Mouse (Mus musculus): ENCODE results near the gene Wwox. TPM values are rescaled to one million over a fixed set of nuclear protein-coding genes. Genes with fewer than 3 reads are reported as not detected.
A peak's percentile ranks its signal among the peaks of the same experiment; 100 is the strongest.

The Wwox gene
- polyA plus RNA-seq, 1 experiment from 2014 or later, result 11.0 TPM

DNA sequence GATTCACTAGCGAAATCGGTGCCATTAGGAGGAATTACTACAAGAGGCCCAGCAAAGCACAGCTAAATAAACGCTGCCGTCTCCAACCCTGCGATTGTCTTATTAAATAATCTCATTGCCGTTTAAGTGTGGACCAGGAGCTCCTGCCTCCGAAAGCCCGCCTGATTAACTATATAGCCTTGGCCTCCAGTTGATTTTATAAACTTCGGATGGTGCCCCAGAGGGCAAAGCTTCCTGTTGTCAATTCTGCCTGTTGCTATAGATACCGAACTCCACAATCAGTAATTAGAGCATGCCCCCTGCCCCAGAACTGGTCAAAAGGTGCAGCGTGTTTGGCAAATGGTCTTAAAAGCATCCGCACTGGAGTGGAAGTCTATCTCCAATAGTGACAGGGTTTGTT is 820.4 kb downstream of the Wwox start:
- Histone ChIP-seq H3K4me2 (ENCODE audit: low read depth) (no peak overlapping the region), H3K9ac (ENCODE audit: low read length) (no peak overlapping the region), H3K27ac (ENCODE audit: low read depth, low read length) (no peak overlapping the region), H3K36me3 (ENCODE audit: control insufficient read depth, insufficient read depth, low read length) (no peaks in the 10 kb centered on the region), H3K4me1 (ENCODE audit: control insufficient read depth, insufficient read depth, low read length) (no peaks in the 10 kb centered on the region), H3K4me3 (ENCODE audit: low read depth, low read length) (no peak overlapping the region), H3K27me3 (ENCODE audit: control insufficient read depth, insufficient read depth, low read length) (no peaks in the 10 kb centered on the region), H3K9me3 (ENCODE audit: control insufficient read depth, low read length) (no peaks in the 10 kb centered on the region)
- DNase-seq (ENCODE audit: low spot score), result no peak
- ATAC-seq (ENCODE audit: insufficient read depth, low FRiP score, low TSS enrichment), result no peak
- WGBS, result 63% methylated on average over 12 of the region's 12 CpGs

DNA sequence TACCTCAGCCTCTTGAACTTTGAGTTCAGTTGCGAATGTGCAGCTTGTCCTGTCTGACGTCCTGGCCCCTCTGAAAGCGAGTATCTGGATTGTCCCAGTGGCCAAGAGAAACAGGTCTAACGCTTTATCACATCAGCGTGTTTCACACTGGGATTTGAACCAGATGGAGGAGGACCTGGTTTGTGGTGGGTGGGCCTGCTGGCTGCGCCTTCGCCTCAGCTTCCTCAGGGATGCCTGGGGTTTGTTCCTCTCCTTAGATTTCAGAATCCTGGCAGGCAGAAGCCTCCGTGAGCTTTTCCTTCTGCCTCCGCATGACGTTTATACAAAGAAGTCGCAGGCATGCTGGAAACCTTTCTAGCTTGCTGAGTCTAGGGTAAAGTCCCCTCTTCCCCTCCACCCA is 827.7 kb downstream of the Wwox start:
- H3K36me3 ChIP-seq (ENCODE audit: control insufficient read depth, insufficient read depth, low read length), result no peaks in the 10 kb centered on the region
- no peaks in the 10 kb centered on the region for H3K9me3 ChIP-seq (ENCODE audit: control insufficient read depth, low read length)
- no peak overlapping the region for H3K27ac ChIP-seq (ENCODE audit: low read depth, low read length)
- no peak for ATAC-seq (ENCODE audit: insufficient read depth, low FRiP score, low TSS enrichment)
- no peak overlapping the region for H3K9ac ChIP-seq (ENCODE audit: low read length)
- peaks cover 4% of the 10 kb centered on the region; the same call in 1 of the 2 replicates for H3K4me1 ChIP-seq (ENCODE audit: control insufficient read depth, insufficient read depth, low read length)
- WGBS, result 72% methylated on average over 11 of the region's 11 CpGs
- no peak overlapping the region for H3K4me2 ChIP-seq (ENCODE audit: low read depth)
- no peak for DNase-seq (ENCODE audit: low spot score)
- H3K4me3 ChIP-seq (ENCODE audit: low read depth, low read length), result no peak overlapping the region
- H3K27me3 ChIP-seq (ENCODE audit: control insufficient read depth, insufficient read depth, low read length), result no peaks in the 10 kb centered on the region

DNA sequence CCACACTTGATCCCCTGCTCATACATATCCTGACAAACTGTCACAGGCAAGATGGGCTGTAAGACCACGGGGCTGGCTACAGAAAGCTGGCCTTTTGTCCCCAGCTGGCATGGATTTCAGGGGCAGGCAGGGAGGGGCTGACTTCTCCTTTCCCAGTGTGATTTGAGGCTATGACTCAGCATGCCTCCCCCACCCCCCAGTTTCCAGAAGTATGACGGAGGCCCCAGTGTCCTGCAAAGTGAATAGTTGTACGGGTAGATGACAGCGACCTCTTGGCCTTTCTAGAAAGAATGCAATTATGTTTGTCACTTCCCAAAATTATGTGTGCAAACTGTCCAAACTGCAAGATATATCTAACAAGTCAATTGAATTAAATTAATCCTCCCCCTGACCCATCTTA is 830.1 kb downstream of the Wwox start:
- 33% methylated on average over 4 of the region's 4 CpGs for WGBS
- Histone ChIP-seq H3K4me3 (ENCODE audit: low read depth, low read length) (no peak overlapping the region), H3K9me3 (ENCODE audit: control insufficient read depth, low read length) (no peaks in the 10 kb centered on the region), H3K4me1 (ENCODE audit: control insufficient read depth, insufficient read depth, low read length) (peaks cover 4% of the 10 kb centered on the region; the same call in 1 of the 2 replicates), H3K27me3 (ENCODE audit: control insufficient read depth, insufficient read depth, low read length) (no peaks in the 10 kb centered on the region), H3K4me2 (ENCODE audit: low read depth) (no peak overlapping the region), H3K27ac (ENCODE audit: low read depth, low read length) (no peak overlapping the region), H3K9ac (ENCODE audit: low read length) (no peak overlapping the region), H3K36me3 (ENCODE audit: control insufficient read depth, insufficient read depth, low read length) (no peaks in the 10 kb centered on the region)
- DNase-seq (ENCODE audit: low spot score) (peak; percentile 36), ATAC-seq (ENCODE audit: insufficient read depth, low FRiP score, low TSS enrichment) (no peak)

- WGBS, result 78% methylated on average over 6 of the region's 6 CpGs
Measured at GRCm38 (mm10) chr8:115273976-115274375, 834.5 kb downstream of the Wwox start.

DNA sequence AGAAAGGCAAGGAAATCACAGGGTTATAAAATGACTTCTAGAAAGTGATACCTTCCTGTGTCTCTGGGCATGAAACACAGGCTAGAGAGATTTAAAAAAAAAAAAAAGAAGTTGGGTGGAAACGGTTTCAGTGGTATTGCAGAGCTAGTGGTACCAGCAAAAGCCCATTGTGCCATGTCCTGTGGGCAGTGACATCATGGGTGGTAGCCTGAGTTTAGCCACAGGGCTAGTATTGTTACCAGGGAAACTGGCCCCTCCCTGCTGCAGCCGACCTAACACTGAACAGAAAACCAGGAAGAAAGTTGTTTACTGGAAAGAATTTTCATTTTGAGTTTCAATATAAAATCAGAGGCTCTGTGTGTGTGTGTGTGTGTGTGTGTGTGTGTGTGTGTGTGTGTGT is 836.8 kb downstream of the Wwox start:
- Histone ChIP-seq H3K27me3 (ENCODE audit: control insufficient read depth, insufficient read depth, low read length) (no peaks in the 10 kb centered on the region), H3K4me1 (ENCODE audit: control insufficient read depth, insufficient read depth, low read length) (no peaks in the 10 kb centered on the region), H3K9me3 (ENCODE audit: control insufficient read depth, low read length) (no peaks in the 10 kb centered on the region), H3K4me3 (ENCODE audit: low read depth, low read length) (no peak overlapping the region), H3K4me2 (ENCODE audit: low read depth) (no peak overlapping the region), H3K27ac (ENCODE audit: low read depth, low read length) (no peak overlapping the region), H3K9ac (ENCODE audit: low read length) (no peak overlapping the region), H3K36me3 (ENCODE audit: control insufficient read depth, insufficient read depth, low read length) (no peaks in the 10 kb centered on the region)
- DNase-seq (ENCODE audit: low spot score), result no peak
- ATAC-seq (ENCODE audit: insufficient read depth, low FRiP score, low TSS enrichment), result no peak
- WGBS, result 75% methylated on average over 2 of the region's 2 CpGs

More at GRCm38 (mm10) chr8:115273976-115274375, 834.5 kb downstream of the Wwox start:
- no peak overlapping the region for H3K4me3 ChIP-seq (ENCODE audit: low read depth, low read length)
- no peaks in the 10 kb centered on the region for H3K27me3 ChIP-seq (ENCODE audit: control insufficient read depth, insufficient read depth, low read length)
- H3K4me1 ChIP-seq (ENCODE audit: control insufficient read depth, insufficient read depth, low read length), result peaks cover 4% of the 10 kb centered on the region; the same call in 1 of the 2 replicates
- no peak overlapping the region for H3K9ac ChIP-seq (ENCODE audit: low read length)
- H3K4me2 ChIP-seq (ENCODE audit: low read depth), result no peak overlapping the region
- H3K27ac ChIP-seq (ENCODE audit: low read depth, low read length), result no peak overlapping the region
- ATAC-seq (ENCODE audit: insufficient read depth, low FRiP score, low TSS enrichment) (no peak), DNase-seq (ENCODE audit: low spot score) (no peak)
- no peaks in the 10 kb centered on the region for H3K9me3 ChIP-seq (ENCODE audit: control insufficient read depth, low read length)
- H3K36me3 ChIP-seq (ENCODE audit: control insufficient read depth, insufficient read depth, low read length), result no peaks in the 10 kb centered on the region

- 83% methylated on average over 5 of the region's 5 CpGs for WGBS
- DNase-seq (ENCODE audit: low spot score), result no peak
- Histone ChIP-seq H3K27ac (ENCODE audit: low read depth, low read length) (no peak overlapping the region), H3K4me1 (ENCODE audit: control insufficient read depth, insufficient read depth, low read length) (no peaks in the 10 kb centered on the region), H3K27me3 (ENCODE audit: control insufficient read depth, insufficient read depth, low read length) (no peaks in the 10 kb centered on the region), H3K36me3 (ENCODE audit: control insufficient read depth, insufficient read depth, low read length) (no peaks in the 10 kb centered on the region), H3K9ac (ENCODE audit: low read length) (no peak overlapping the region), H3K4me3 (ENCODE audit: low read depth, low read length) (no peak overlapping the region), H3K9me3 (ENCODE audit: control insufficient read depth, low read length) (no peaks in the 10 kb centered on the region), H3K4me2 (ENCODE audit: low read depth) (no peak overlapping the region)
- ATAC-seq (ENCODE audit: insufficient read depth, low FRiP score, low TSS enrichment), result no peak
Measured at GRCm38 (mm10) chr8:115278291-115278690, 838.8 kb downstream of the Wwox start.

- H3K9ac ChIP-seq (ENCODE audit: low read length), result no peak overlapping the region
- H3K4me3 ChIP-seq (ENCODE audit: low read depth, low read length), result no peak overlapping the region
- no peaks in the 10 kb centered on the region for H3K36me3 ChIP-seq (ENCODE audit: control insufficient read depth, insufficient read depth, low read length)
- no peak overlapping the region for H3K27ac ChIP-seq (ENCODE audit: low read depth, low read length)
- no peak overlapping the region for H3K4me2 ChIP-seq (ENCODE audit: low read depth)
- H3K9me3 ChIP-seq (ENCODE audit: control insufficient read depth, low read length), result no peaks in the 10 kb centered on the region
- no peak for ATAC-seq (ENCODE audit: insufficient read depth, low FRiP score, low TSS enrichment)
- H3K27me3 ChIP-seq (ENCODE audit: control insufficient read depth, insufficient read depth, low read length), result no peaks in the 10 kb centered on the region
- no peak for DNase-seq (ENCODE audit: low spot score)
- WGBS, result 51% methylated on average over 8 of the region's 8 CpGs
- H3K4me1 ChIP-seq (ENCODE audit: control insufficient read depth, insufficient read depth, low read length), result no peaks in the 10 kb centered on the region
Measured at GRCm38 (mm10) chr8:115290224-115290623, 850.8 kb downstream of the Wwox start.

GRCm38 (mm10) chr8:115296760-115297159 is 857.3 kb downstream of the Wwox start:
- ATAC-seq (ENCODE audit: insufficient read depth, low FRiP score, low TSS enrichment), result no peak
- DNase-seq (ENCODE audit: low spot score), result no peak
- no peak overlapping the region for H3K4me2 ChIP-seq (ENCODE audit: low read depth)

GRCm38 (mm10) chr8:115302484-115302883 is 863.0 kb downstream of the Wwox start:
- no peak overlapping the region for H3K9ac ChIP-seq (ENCODE audit: low read length)
- no peak overlapping the region for H3K4me3 ChIP-seq (ENCODE audit: low read depth, low read length)
- DNase-seq (ENCODE audit: low spot score), result peak; percentile 16
- H3K27me3 ChIP-seq (ENCODE audit: control insufficient read depth, insufficient read depth, low read length), result no peaks in the 10 kb centered on the region
- H3K36me3 ChIP-seq (ENCODE audit: control insufficient read depth, insufficient read depth, low read length), result no peaks in the 10 kb centered on the region
- no peak overlapping the region for H3K27ac ChIP-seq (ENCODE audit: low read depth, low read length)
- 56% methylated on average over 7 of the region's 7 CpGs for WGBS
- ATAC-seq (ENCODE audit: insufficient read depth, low FRiP score, low TSS enrichment), result no peak
- no peaks in the 10 kb centered on the region for H3K9me3 ChIP-seq (ENCODE audit: control insufficient read depth, low read length)
- no peaks in the 10 kb centered on the region for H3K4me1 ChIP-seq (ENCODE audit: control insufficient read depth, insufficient read depth, low read length)
- no peak overlapping the region for H3K4me2 ChIP-seq (ENCODE audit: low read depth)

More at GRCm38 (mm10) chr8:115296760-115297159, 857.3 kb downstream of the Wwox start:
- no peak overlapping the region for H3K27ac ChIP-seq (ENCODE audit: low read depth, low read length)
- 72% methylated on average over 9 of the region's 9 CpGs for WGBS
- H3K36me3 ChIP-seq (ENCODE audit: control insufficient read depth, insufficient read depth, low read length), result no peaks in the 10 kb centered on the region
- H3K4me3 ChIP-seq (ENCODE audit: low read depth, low read length), result no peak overlapping the region
- H3K27me3 ChIP-seq (ENCODE audit: control insufficient read depth, insufficient read depth, low read length), result no peaks in the 10 kb centered on the region
- H3K4me1 ChIP-seq (ENCODE audit: control insufficient read depth, insufficient read depth, low read length), result no peaks in the 10 kb centered on the region
- H3K9me3 ChIP-seq (ENCODE audit: control insufficient read depth, low read length), result no peaks in the 10 kb centered on the region
- H3K9ac ChIP-seq (ENCODE audit: low read length), result no peak overlapping the region
